11 mouse cellular contexts compared by ENCODE assay signal in genomic region chr19:34553021-34553420, GRCm38 (mm10). TPM values are rescaled to one million over a fixed set of nuclear protein-coding genes. Genes with fewer than 3 reads are reported as not detected.
DNase-seq lines count a peak whose midpoint lies in the region; ATAC-seq and TF ChIP-seq lines count a peak whose summit lies in the region.
"Had no signal": no experiment of that assay in that cellular context is flagged by ENCODE, and none has a peak within 500 bp of the region (broad histone marks: within the 10 kb centered on the region; RNA-seq: fewer than 3 reads in every experiment).

No protein-coding gene starts in this region.

- no peaks in the 10 kb centered on the region for H3K27me3 ChIP-seq in midbrain, postnatal 0 days (ENCODE audit: insufficient read depth, low read length)
- H3K27me3 ChIP-seq in midbrain, embryonic 11.5 days (ENCODE audit: control insufficient read depth, insufficient read depth, low read length) = no peaks in the 10 kb centered on the region
- no peaks in the 10 kb centered on the region for H3K27me3 ChIP-seq in intestine, postnatal 0 days (replicated peaks; ENCODE audit: control insufficient read depth, insufficient read depth, low read length)
- no peaks in the 10 kb centered on the region for H3K27me3 ChIP-seq in small intestine, adult 2 months (ENCODE audit: control insufficient read depth, insufficient read depth, low read length)

- WGBS in midbrain, postnatal 0 days = 37% methylated on average over 6 of the region's 6 CpGs
- 65% methylated on average over 6 of the region's 6 CpGs for WGBS in midbrain, embryonic 11.5 days
- WGBS in intestine, postnatal 0 days = 42% methylated on average over 6 of the region's 6 CpGs
- WGBS in small intestine, adult 2 months = 36% methylated on average over 6 of the region's 6 CpGs

- no peaks in the 10 kb centered on the region for H3K9me3 ChIP-seq in midbrain, postnatal 0 days (ENCODE audit: low read length)
- no peaks in the 10 kb centered on the region for H3K9me3 ChIP-seq in midbrain, embryonic 11.5 days (ENCODE audit: control insufficient read depth, low read length)
- no peaks in the 10 kb centered on the region for H3K9me3 ChIP-seq in intestine, postnatal 0 days (ENCODE audit: control insufficient read depth)

- no peaks in the 10 kb centered on the region for H3K36me3 ChIP-seq in midbrain, postnatal 0 days (ENCODE audit: insufficient read depth, low read length)
- H3K36me3 ChIP-seq in midbrain, embryonic 11.5 days (ENCODE audit: control insufficient read depth, insufficient read depth, low read length) = no peaks in the 10 kb centered on the region
- H3K36me3 ChIP-seq in intestine, postnatal 0 days (ENCODE audit: control insufficient read depth, insufficient read depth) = no peaks in the 10 kb centered on the region
- H3K36me3 ChIP-seq in small intestine, adult 2 months (ENCODE audit: control insufficient read depth, insufficient read depth, low read length) = no peaks in the 10 kb centered on the region

- no peak for DNase-seq in gastrocnemius, adult 2 months
- no peak for DNase-seq in gastrocnemius, postnatal 36 days
- DNase-seq in midbrain, postnatal 0 days (ENCODE audit: low spot score) = no peak
- no peak for DNase-seq in midbrain, embryonic 11.5 days (ENCODE audit: low spot score, missing footprints)
- DNase-seq in right cerebral cortex, adult 18-20 months = no peak
- DNase-seq in retina, embryonic 14.5 days (ENCODE audit: low spot score) = no peak
- DNase-seq: cerebellum, postnatal 25 days; gastrocnemius, postnatal 10 days had no signal

- ATAC-seq in midbrain, postnatal 0 days (ENCODE audit: low FRiP score) = no peak
- ATAC-seq in midbrain, embryonic 11.5 days (ENCODE audit: low FRiP score) = no peak
- no peak for ATAC-seq in intestine, postnatal 0 days
- ATAC-seq: activated CD4-positive, CD25-positive, alpha-beta regulatory T cell, adult 4 months had no signal

- no peak for TF ChIP-seq CTCF in gastrocnemius, adult 2 months (IDR thresholded peaks at IDR 0.05)
- TF ChIP-seq CTCF in midbrain, postnatal 0 days (IDR thresholded peaks at IDR 0.05) = no peak
- TF ChIP-seq CTCF in intestine, postnatal 0 days (IDR thresholded peaks at IDR 0.05; ENCODE audit: low read depth) = no peak
- no peak for TF ChIP-seq CTCF in small intestine, adult 2 months (IDR thresholded peaks at IDR 0.05; ENCODE audit: extremely low read depth, insufficient read length, insufficient replicate concordance, low read depth, low read length)

- H3K4me3 ChIP-seq in gastrocnemius, adult 2 months = peak overlapping the region; percentile 50
- no peak overlapping the region for H3K4me3 ChIP-seq in midbrain, postnatal 0 days (ENCODE audit: low read depth, low read length)
- no peak overlapping the region for H3K4me3 ChIP-seq in midbrain, embryonic 11.5 days (ENCODE audit: low read depth, low read length)
- no peak overlapping the region for H3K4me3 ChIP-seq in intestine, postnatal 0 days (ENCODE audit: low read depth, low read length)
- peak overlapping the region; percentile 0; the same call in 1 of the 2 replicates for H3K4me3 ChIP-seq in small intestine, adult 2 months (ENCODE audit: low read depth, low read length)

- peaks cover 6% of the 10 kb centered on the region; the same call in 1 of the 2 replicates for H3K4me1 ChIP-seq in midbrain, postnatal 0 days (ENCODE audit: insufficient read depth, low read length)
- peaks cover 2% of the 10 kb centered on the region; the same call in 1 of the 2 replicates for H3K4me1 ChIP-seq in midbrain, embryonic 11.5 days (ENCODE audit: control insufficient read depth, insufficient read depth, low read length)
- H3K4me1 ChIP-seq in intestine, postnatal 0 days (replicated peaks; ENCODE audit: control insufficient read depth, insufficient read depth, low read length) = peaks cover 6% of the 10 kb centered on the region; the same call in 1 of the 2 replicates
- peaks cover 22% of the 10 kb centered on the region; the same call in 1 of the 2 replicates for H3K4me1 ChIP-seq in small intestine, adult 2 months (ENCODE audit: control insufficient read depth, insufficient read depth, insufficient read length, low read length)

- H3K4me2 ChIP-seq in midbrain, postnatal 0 days (ENCODE audit: low read depth, low read length, poor library complexity, severe bottlenecking) = peak overlapping the region; percentile 22
- H3K4me2 ChIP-seq in midbrain, embryonic 11.5 days = no peak overlapping the region
- peak overlapping the region; percentile 33 for H3K4me2 ChIP-seq in intestine, postnatal 0 days (replicated peaks; ENCODE audit: low read depth)

- H3K27ac ChIP-seq in gastrocnemius, adult 2 months = peak overlapping the region; percentile 78
- H3K27ac ChIP-seq in midbrain, postnatal 0 days (ENCODE audit: low read depth, low read length) = peak overlapping the region; percentile 43
- H3K27ac ChIP-seq in midbrain, embryonic 11.5 days (ENCODE audit: low read depth, low read length) = no peak overlapping the region
- peak overlapping the region; percentile 80 for H3K27ac ChIP-seq in intestine, postnatal 0 days (ENCODE audit: low read depth, low read length)
- peak overlapping the region; percentile 91 for H3K27ac ChIP-seq in small intestine, adult 2 months (ENCODE audit: insufficient read depth, low read depth, low read length)

- intact Hi-C loops in gastrocnemius, adult 2 months (cut with DNase I) = loop anchor here (5.0 kb wide), 1 partner anchor 34 kb away; no protein-coding TSS in a partner anchor
- intact Hi-C loops in gastrocnemius, postnatal 36 days (cut with DNase I) = no loop called here

- 0 out of 2 replicates have a peak overlapping the region, but pooled peaks have one; percentile 36 for H3K9ac ChIP-seq in midbrain, postnatal 0 days (replicated peaks; ENCODE audit: low read length, poor library complexity, severe bottlenecking)
- no peak overlapping the region for H3K9ac ChIP-seq in midbrain, embryonic 11.5 days (ENCODE audit: low read length)
- H3K9ac ChIP-seq in intestine, postnatal 0 days (ENCODE audit: low read depth, low read length) = no peak overlapping the region

- TF ChIP-seq POLR2A in small intestine, adult 2 months (IDR thresholded peaks at IDR 0.05; ENCODE audit: low read depth, low read length) = no peak

RNA-seq across cellular contexts. Expression of gene Ifit2, which starts 2.5 kb away (rescaled TPM):
- 1 to 10 TPM in 1 of 2 experiments, under 1 TPM in 1; 0.99 to 1.3 TPM for total RNA-seq in gastrocnemius, adult 2 months (2021)
- total RNA-seq in gastrocnemius, postnatal 36 days (2021) = 1 to 10 TPM; 1.2 to 1.4 TPM
- total RNA-seq in midbrain, postnatal 0 days (2014; rRNA removed) = 11.1 and 11.5 TPM in 2 replicates
- polyA plus RNA-seq in midbrain, postnatal 0 days (2015; fragmentation: Nextera tagmentation; extraction: Ambion mirVana) = 8.2 and 9.0 TPM in 2 replicates
- 4.7 and 5.0 TPM in 2 replicates for polyA plus RNA-seq in midbrain, embryonic 11.5 days (2014; fragmentation: Nextera tagmentation; extraction: Ambion mirVana)
- polyA plus RNA-seq in intestine, postnatal 0 days (2015; fragmentation: Nextera tagmentation; extraction: Ambion mirVana) = 13.1 and 15.1 TPM in 2 replicates
- polyA plus RNA-seq in small intestine, adult 2 months (2012; rRNA removed) = 0.08 and 0.25 TPM in 2 replicates

RNA-seq across cellular contexts. Expression of gene Lipa, which starts 25.7 kb away (rescaled TPM):
- 1 to 10 TPM; 5.1 to 7.9 TPM for total RNA-seq in gastrocnemius, adult 2 months (2021)
- 1 to 10 TPM; 7.0 to 7.3 TPM for total RNA-seq in gastrocnemius, postnatal 36 days (2021)
- total RNA-seq in midbrain, postnatal 0 days (2014; rRNA removed) = 24.5 and 26.7 TPM in 2 replicates
- polyA plus RNA-seq in midbrain, postnatal 0 days (2015; fragmentation: Nextera tagmentation; extraction: Ambion mirVana) = 19.0 and 19.3 TPM in 2 replicates
- polyA plus RNA-seq in midbrain, embryonic 11.5 days (2014; fragmentation: Nextera tagmentation; extraction: Ambion mirVana) = 28.7 and 31.4 TPM in 2 replicates
- polyA plus RNA-seq in intestine, postnatal 0 days (2015; fragmentation: Nextera tagmentation; extraction: Ambion mirVana) = 191 and 206 TPM in 2 replicates
- 17.9 and 21.7 TPM in 2 replicates for polyA plus RNA-seq in small intestine, adult 2 months (2012; rRNA removed)

RNA-seq across cellular contexts. Expression of gene Ifit3, which starts 30.3 kb away (rescaled TPM):
- total RNA-seq in gastrocnemius, adult 2 months (2021) = under 1 TPM; 0.64 to 0.86 TPM
- 1 to 10 TPM; 1.4 to 2.0 TPM for total RNA-seq in gastrocnemius, postnatal 36 days (2021)
- 0.82 and 2.7 TPM in 2 replicates for total RNA-seq in midbrain, postnatal 0 days (2014; rRNA removed)
- polyA plus RNA-seq in midbrain, postnatal 0 days (2015; fragmentation: Nextera tagmentation; extraction: Ambion mirVana) = 2.9 and 3.2 TPM in 2 replicates
- polyA plus RNA-seq in midbrain, embryonic 11.5 days (2014; fragmentation: Nextera tagmentation; extraction: Ambion mirVana) = 0.50 and 0.78 TPM in 2 replicates
- 43.5 and 50.2 TPM in 2 replicates for polyA plus RNA-seq in intestine, postnatal 0 days (2015; fragmentation: Nextera tagmentation; extraction: Ambion mirVana)
- 0.38 and 2.7 TPM in 2 replicates for polyA plus RNA-seq in small intestine, adult 2 months (2012; rRNA removed)

RNA-seq across cellular contexts. Expression of gene Ifit1bl1, which starts 48.7 kb away (rescaled TPM):
- total RNA-seq in gastrocnemius, adult 2 months (2021) = not detected
- total RNA-seq in gastrocnemius, postnatal 36 days (2021) = not detected
- 1.4 and 1.9 TPM in 2 replicates for total RNA-seq in midbrain, postnatal 0 days (2014; rRNA removed)
- 1.4 and 1.5 TPM in 2 replicates for polyA plus RNA-seq in midbrain, postnatal 0 days (2015; fragmentation: Nextera tagmentation; extraction: Ambion mirVana)
- polyA plus RNA-seq in midbrain, embryonic 11.5 days (2014; fragmentation: Nextera tagmentation; extraction: Ambion mirVana) = 0.22 and 0.33 TPM in 2 replicates
- polyA plus RNA-seq in intestine, postnatal 0 days (2015; fragmentation: Nextera tagmentation; extraction: Ambion mirVana) = 18.8 and 19.4 TPM in 2 replicates
- 6.3 and 8.4 TPM in 2 replicates for polyA plus RNA-seq in small intestine, adult 2 months (2012; rRNA removed)

RNA-seq across cellular contexts. Expression of gene Ifit3b, which starts 54.7 kb away (rescaled TPM):
- total RNA-seq in gastrocnemius, adult 2 months (2021) = under 1 TPM; 0.56 to 0.95 TPM
- under 1 TPM; 0.59 to 0.89 TPM for total RNA-seq in gastrocnemius, postnatal 36 days (2021)
- 0.49 and 0.57 TPM in 2 replicates for total RNA-seq in midbrain, postnatal 0 days (2014; rRNA removed)
- 0.58 and 1.2 TPM in 2 replicates for polyA plus RNA-seq in midbrain, postnatal 0 days (2015; fragmentation: Nextera tagmentation; extraction: Ambion mirVana)
- polyA plus RNA-seq in midbrain, embryonic 11.5 days (2014; fragmentation: Nextera tagmentation; extraction: Ambion mirVana) = 0.10 TPM in 1 of 2 replicates, not detected in the other
- 2.2 and 2.3 TPM in 2 replicates for polyA plus RNA-seq in intestine, postnatal 0 days (2015; fragmentation: Nextera tagmentation; extraction: Ambion mirVana)
- 0.20 and 0.90 TPM in 2 replicates for polyA plus RNA-seq in small intestine, adult 2 months (2012; rRNA removed)

Comparison
In these comparisons a context has a peak if more than half of its experiments do, and no peak if none do; other contexts are left out.
1. H3K4me3 ChIP-seq: peak in gastrocnemius, adult 2 months (single experiment) and small intestine, adult 2 months (single experiment); none in midbrain, postnatal 0 days (single experiment), midbrain, embryonic 11.5 days (single experiment) and intestine, postnatal 0 days (single experiment).
2. RNA of gene Ifit3, which starts 30.3 kb away (polyA plus RNA-seq): 43.5 to 50.2 TPM in intestine, postnatal 0 days; 2.9 to 3.2 TPM in midbrain, postnatal 0 days, 0.38 to 2.7 TPM in small intestine, adult 2 months and 0.50 to 0.78 TPM in midbrain, embryonic 11.5 days; every median in the first group is over 10 times any median in the second.